Mouse (Mus musculus): ENCODE measurements around the gene Atp1b2. TPM values are rescaled to one million over a fixed set of nuclear protein-coding genes. Genes with fewer than 3 reads are reported as not detected.
"Not testable (repeated sequence)": the region's sequence is repeated elsewhere in the genome, so short reads cannot be mapped to it uniquely, and the experiment has no call there.

Gene Atp1b2
- total RNA-seq (2021) = 10 to 100 TPM; 32.8 to 39.8 TPM
- long read RNA-seq, experiment 1, transcript Atp1b2-201 (7 exons, 2,842 nt) = major isoform, 11 of 14 reads
- long read RNA-seq, experiment 1, partial matches to known transcripts = 0 of 14 reads
- long read RNA-seq, experiment 1, other reads (novel, unspliced or antisense) = 2 of 14 reads
- long read RNA-seq, experiment 2, partial matches to known transcripts = 0 of 5 reads
- long read RNA-seq, experiment 2, other reads (novel, unspliced or antisense) = 5 of 5 reads

GRCm38 (mm10) chr11:69605726-69606490 lies at the start of gene Atp1b2:
Gene Atp1b2 (minus strand): TSS chr11:69605942.
- DNase-seq (ENCODE audit: low spot score in 2 of 2) = peak; percentile 61 to 67

- no peak for DNase-seq (ENCODE audit: low spot score in 2 of 2)
Observed at GRCm38 (mm10) chr11:69654760-69655159, 49.0 kb upstream of the Atp1b2 start.

- DNase-seq (ENCODE audit: low spot score in 2 of 2) = no peak
Observed at GRCm38 (mm10) chr11:69653399-69653798, 47.7 kb upstream of the Atp1b2 start.

- DNase-seq (ENCODE audit: low spot score in 2 of 2) = no peak
Observed at GRCm38 (mm10) chr11:69645860-69646259, 40.1 kb upstream of the Atp1b2 start.

- DNase-seq (ENCODE audit: low spot score in 2 of 2) = no peak
Observed at GRCm38 (mm10) chr11:69635471-69635870, 29.7 kb upstream of the Atp1b2 start.

- DNase-seq (ENCODE audit: low spot score in 2 of 2) = peak in 1 of 2 experiments; percentile 64
Observed at GRCm38 (mm10) chr11:69633128-69633866, 27.6 kb upstream of the Atp1b2 start.

GRCm38 (mm10) chr11:69632284-69633089 lies 26.7 kb upstream of the Atp1b2 start, which contains the start of gene Fxr2:
Gene Fxr2 (plus strand): TSS chr11:69632990.
- DNase-seq (ENCODE audit: low spot score in 2 of 2) = peak; percentile 100

- DNase-seq (ENCODE audit: low spot score in 2 of 2) = no peak
Observed at GRCm38 (mm10) chr11:69629802-69630201, 24.1 kb upstream of the Atp1b2 start.

- DNase-seq (ENCODE audit: low spot score in 2 of 2) = peak; percentile 82 to 83
Observed at GRCm38 (mm10) chr11:69628286-69628685, 22.5 kb upstream of the Atp1b2 start.

GRCm38 (mm10) chr11:69624339-69624738 lies 18.6 kb upstream of the Atp1b2 start:
- DNase-seq (ENCODE audit: low spot score in 2 of 2) = not testable (repeated sequence)

GRCm38 (mm10) chr11:69623006-69623405 lies 17.3 kb upstream of the Atp1b2 start:
- no peak for DNase-seq (ENCODE audit: low spot score in 2 of 2)

- no peak for DNase-seq (ENCODE audit: low spot score in 2 of 2)
Observed at GRCm38 (mm10) chr11:69622406-69622805, 16.7 kb upstream of the Atp1b2 start.

- DNase-seq (ENCODE audit: low spot score in 2 of 2) = peak; percentile 43 to 55
Observed at GRCm38 (mm10) chr11:69621571-69622268, 16.0 kb upstream of the Atp1b2 start, which contains the start of gene Sat2. Gene Sat2 (plus strand): TSS chr11:69622024.

- no peak for DNase-seq (ENCODE audit: low spot score in 2 of 2)
Observed at GRCm38 (mm10) chr11:69620394-69621081, 14.8 kb upstream of the Atp1b2 start.

- DNase-seq (ENCODE audit: low spot score in 2 of 2) = no peak
Observed at GRCm38 (mm10) chr11:69617805-69618204, 12.1 kb upstream of the Atp1b2 start, which contains the start of gene Shbg. Gene Shbg (minus strand): TSS chr11:69617905.

- DNase-seq (ENCODE audit: low spot score in 2 of 2) = no peak
Observed at GRCm38 (mm10) chr11:69616781-69617180, 11.0 kb upstream of the Atp1b2 start.

GRCm38 (mm10) chr11:69614257-69614588 lies 8.5 kb upstream of the Atp1b2 start:
- DNase-seq (ENCODE audit: low spot score in 2 of 2) = not testable (repeated sequence)

GRCm38 (mm10) chr11:69613553-69614256 lies 8.0 kb upstream of the Atp1b2 start:
- DNase-seq (ENCODE audit: low spot score in 2 of 2) = peak; percentile 82 to 93

- DNase-seq (ENCODE audit: low spot score in 2 of 2) = no peak
Observed at GRCm38 (mm10) chr11:69610899-69611298, 5.2 kb upstream of the Atp1b2 start.

Data from adrenal gland, adult 18-20 months (tissue).